Mouse (Mus musculus) cortical plate, adult 2 months (tissue): ENCODE measurements around the gene Top2a.

Experiments
- CTCF ChIP-seq: fragments of 200-500 bp; IDR thresholded peaks from 2 replicates; pipeline ENCODE4 v1.5.1; 2011; ENCODE audit warnings: mild to moderate bottlenecking, control low read depth, low read length; ENCODE audit not compliant: insufficient read depth; ENCODE audit errors: extremely low read depth
- POLR2A ChIP-seq: fragments of 200-500 bp; IDR thresholded peaks from 2 replicates; pipeline ENCODE4 v1.6.1; 2011; ENCODE audit warnings: mild to moderate bottlenecking, low read length, control low read depth; ENCODE audit not compliant: insufficient read depth; ENCODE audit errors: extremely low read depth

- no peak for TF ChIP-seq POLR2A
- TF ChIP-seq CTCF = no peak
Observed at GRCm38 (mm10) chr11:99073781-99074180, 49.8 kb upstream of the Top2a start.
